Mouse (Mus musculus) G1E (cell line): ENCODE data around the gene Dnajc5. TPM values are rescaled to one million over a fixed set of nuclear protein-coding genes. Genes with fewer than 3 reads are reported as not detected.
A peak's percentile ranks its signal among the peaks of the same experiment; 100 is the strongest.

Experiments
- ATAC-seq: 2 replicates; pipeline ENCODE4 v1.8.0; 2016; ENCODE audit warnings: mild to moderate bottlenecking; ENCODE audit not compliant: insufficient number of reproducible peaks, poor library complexity, low FRiP score, severe bottlenecking; ENCODE audit errors: extremely low read depth
- DNase-seq: peaks from one replicate; pipeline ENCODE4 v3.0.0; 2012; ENCODE audit warnings: low spot score
- H3K27me3 ChIP-seq: 2 replicates; pipeline ENCODE4 v1.6.1; 2012; ENCODE audit warnings: mild to moderate bottlenecking, low read length, inconsistent platforms; ENCODE audit not compliant: insufficient read depth
- H3K36me3 ChIP-seq: replicated peaks from 2 replicates; pipeline ENCODE3; 2012; ENCODE audit warnings: mild to moderate bottlenecking, inconsistent platforms
- H3K4me1 ChIP-seq: 2 replicates; pipeline ENCODE4 v1.6.1; 2012; ENCODE audit warnings: low read depth, low read length, inconsistent platforms, mixed read lengths; ENCODE audit not compliant: insufficient read depth
- H3K4me3 ChIP-seq: 2 replicates; pipeline ENCODE4 v1.5.1; 2012; ENCODE audit warnings: low read depth, mild to moderate bottlenecking, inconsistent platforms, low read length, moderate library complexity, mixed read lengths
- H3K9me3 ChIP-seq: replicated peaks from 2 replicates; pipeline ENCODE4 v1.6.1; 2012; ENCODE audit warnings: inconsistent platforms
- CTCF ChIP-seq: IDR thresholded peaks from 2 replicates; pipeline ENCODE4 v1.5.1; 2012; ENCODE audit warnings: low read depth, low read length, inconsistent platforms, mixed read lengths
- GATA1 ChIP-seq: IDR thresholded peaks from 2 replicates; pipeline ENCODE4 v1.6.1; 2012; ENCODE audit warnings: borderline replicate concordance, low read length, inconsistent platforms, mixed read lengths
- GATA2 ChIP-seq: IDR thresholded peaks from 2 replicates; pipeline ENCODE4 v1.6.1; 2012; ENCODE audit warnings: low read depth, low read length, inconsistent platforms, borderline replicate concordance
- POLR2AphosphoS5 ChIP-seq: IDR thresholded peaks from 2 replicates; pipeline ENCODE4 v1.6.1; 2012; ENCODE audit warnings: low read depth, low read length, inconsistent platforms; ENCODE audit not compliant: insufficient replicate concordance
- TAL1 ChIP-seq: conservative IDR thresholded peaks from 2 replicates; pipeline ENCODE4 v1.6.1; 2012; ENCODE audit warnings: low read depth, low read length, inconsistent platforms, mixed read lengths
- polyA plus RNA-seq: library from polyadenylated mRNA; stranded (reverse); fragments of >175 nt; gene quantifications from 2 replicates; pipeline ENCODE4 v1.2.3, GENCODE M21; 2012
- total RNA-seq, 2 experiments: library from RNA; stranded (forward) in 1 of 2; stranded (reverse) in 1 of 2; fragments of 200-1000 nt in 1 of 2; fragments of >200 nt in 1 of 2; fragmentation: Nextera tagmentation in 1 of 2; gene quantifications; 2 replicates each; pipeline ENCODE4 v1.2.3; 2014 to 2017

The Dnajc5 gene
- total and polyA plus RNA-seq, 3 experiments: 34.3 to 52.7 (median 41.9) TPM

DNA sequence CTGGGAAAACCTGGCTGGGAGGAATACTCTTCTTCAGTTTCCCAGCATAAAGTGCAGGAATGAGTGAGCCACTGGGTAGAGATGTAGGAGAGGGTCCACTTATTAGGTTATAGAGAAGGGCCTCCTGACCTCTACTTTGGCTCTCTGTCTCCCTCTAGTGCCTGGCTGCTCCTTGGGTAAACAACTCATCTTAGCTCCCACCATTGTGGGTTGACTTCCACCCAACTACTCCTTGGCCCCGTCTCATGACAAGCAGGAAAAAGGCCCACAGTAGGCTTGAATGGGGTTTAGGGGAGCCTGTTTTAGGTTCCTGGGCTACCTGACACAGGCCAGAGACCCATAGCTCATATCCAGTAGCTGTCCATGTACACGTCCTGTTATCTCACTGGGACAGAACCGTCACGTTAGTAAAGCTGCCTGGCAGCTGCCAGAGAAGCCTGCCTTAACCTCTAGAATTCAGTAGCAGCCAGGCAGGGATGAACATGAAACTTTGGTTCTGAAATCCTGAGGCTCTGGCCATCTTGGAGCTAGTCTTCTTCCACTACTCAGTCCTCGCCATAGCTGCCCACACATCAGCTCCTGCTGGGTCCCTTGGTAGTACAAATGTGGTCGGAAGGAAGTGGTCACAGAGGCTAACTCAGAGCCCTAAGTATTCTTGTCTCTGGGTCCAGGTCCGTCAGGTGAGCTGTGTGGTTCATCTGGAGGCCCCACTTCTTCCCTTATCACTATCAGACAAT, 48.2 kb downstream of the Dnajc5 start:
- Histone ChIP-seq H3K36me3 (peaks cover 58% of the 10 kb centered on the region), H3K4me1 (peaks cover 42% of the 10 kb centered on the region), H3K4me3 (no peak overlapping the region), H3K27me3 (no peaks in the 10 kb centered on the region; the same call in 1 of the 2 replicates), H3K9me3 (no peaks in the 10 kb centered on the region)
- DNase-seq (peak; percentile 64), ATAC-seq (peak; percentile 54)
- TF ChIP-seq GATA1 (no peak), TAL1 (0 out of 2 replicates have a peak, but pooled peaks have one; percentile 13), GATA2 (no peak), POLR2AphosphoS5 (no peak), CTCF (peak; percentile 79)

- TF ChIP-seq CTCF (no peak), GATA1 (no peak), POLR2AphosphoS5 (no peak), TAL1 (no peak), GATA2 (no peak)
- no peaks in the 10 kb centered on the region for H3K9me3 ChIP-seq
- ATAC-seq (no peak), DNase-seq (no peak)
- H3K4me3 ChIP-seq: no peak overlapping the region
- peaks cover 56% of the 10 kb centered on the region for H3K4me1 ChIP-seq
- H3K27me3 ChIP-seq: no peaks in the 10 kb centered on the region; the same call in 1 of the 2 replicates
- peaks cover 72% of the 10 kb centered on the region for H3K36me3 ChIP-seq
Measured at GRCm38 (mm10) chr2:181569856-181570255, 49.6 kb downstream of the Dnajc5 start.

- H3K4me3 ChIP-seq: no peak overlapping the region
- peaks cover 77% of the 10 kb centered on the region for H3K36me3 ChIP-seq
- no peaks in the 10 kb centered on the region; the same call in 1 of the 2 replicates for H3K27me3 ChIP-seq
- no peak for TF ChIP-seq TAL1
- TF ChIP-seq CTCF: no peak
- no peak for DNase-seq
- no peak for ATAC-seq
- no peaks in the 10 kb centered on the region for H3K9me3 ChIP-seq
- peaks cover 58% of the 10 kb centered on the region for H3K4me1 ChIP-seq
Measured at GRCm38 (mm10) chr2:181570375-181570774, 50.1 kb downstream of the Dnajc5 start.

GRCm38 (mm10) chr2:181570921-181571595, 50.8 kb downstream of the Dnajc5 start:
- ATAC-seq: no peak
- TF ChIP-seq CTCF (no peak), TAL1 (no peak), POLR2AphosphoS5 (no peak), GATA1 (no peak), GATA2 (no peak)
- Histone ChIP-seq H3K36me3 (peaks cover 80% of the 10 kb centered on the region), H3K4me3 (no peak overlapping the region), H3K4me1 (peaks cover 58% of the 10 kb centered on the region), H3K27me3 (no peaks in the 10 kb centered on the region; the same call in 1 of the 2 replicates), H3K9me3 (no peaks in the 10 kb centered on the region)
- no peak for DNase-seq

DNA sequence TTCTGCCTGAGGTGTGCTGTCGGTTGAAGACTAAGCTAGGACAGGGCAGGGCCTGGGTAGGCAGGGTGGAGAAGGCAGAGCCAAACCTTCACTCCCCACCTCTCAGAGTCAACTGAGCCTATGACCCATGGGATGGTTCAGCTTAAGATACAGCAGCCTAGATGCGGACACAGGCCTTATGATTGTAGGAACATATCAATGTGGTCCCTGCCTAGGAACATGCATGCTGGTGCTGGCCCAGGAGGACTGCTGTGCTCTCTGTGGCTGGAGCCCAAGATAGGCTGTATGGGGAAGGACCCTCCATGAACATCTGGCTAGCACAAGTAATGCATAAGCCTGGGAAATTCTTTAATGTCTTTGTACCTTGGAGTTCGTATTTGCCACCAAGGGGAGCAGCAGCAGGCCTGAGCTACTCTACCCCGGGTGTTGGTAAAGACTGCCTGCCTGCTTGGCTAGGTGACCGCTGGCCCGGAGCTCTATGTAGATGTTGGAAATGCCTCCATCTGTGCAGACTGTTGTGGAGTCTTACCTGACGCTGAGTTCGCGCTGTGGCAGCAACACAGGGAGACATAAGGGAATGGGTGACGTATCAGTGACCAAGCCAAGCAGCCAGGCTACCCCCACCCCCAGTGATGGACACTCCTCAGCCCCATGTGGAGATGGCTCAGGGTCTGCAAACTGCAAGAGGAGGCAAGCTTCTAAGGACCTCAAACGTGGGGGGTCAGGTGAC, 51.8 kb downstream of the Dnajc5 start:
- no peak for DNase-seq
- Histone ChIP-seq H3K36me3 (peaks cover 85% of the 10 kb centered on the region), H3K27me3 (no peaks in the 10 kb centered on the region; the same call in 1 of the 2 replicates), H3K4me1 (peaks cover 64% of the 10 kb centered on the region), H3K9me3 (no peaks in the 10 kb centered on the region), H3K4me3 (no peak overlapping the region)
- no peak for ATAC-seq
- no peak for TF ChIP-seq GATA1
- no peak for TF ChIP-seq CTCF
